Mouse (Mus musculus) inflammation-experienced regulatory T-cells, adult 6 months (primary cell): Measurements from ENCODE around the gene Pxmp2. TPM values are rescaled to one million over a fixed set of nuclear protein-coding genes. Genes with fewer than 3 reads are reported as not detected.

ENCODE experiments used
- ATAC-seq: one replicate; pipeline ENCODE4 v1.8.0; 2017
- polyA plus RNA-seq, 3 experiments: library from polyadenylated mRNA; unstranded; fragments of 100-300 nt; shearing (Covaris generic); gene quantifications; one replicate each; pipeline ENCODE4 v1.2.1; 2017

The Pxmp2 gene
- polyA plus RNA-seq, 3 experiments from 2014 or later = 2.7 to 4.2 (median 3.1) TPM

DNA sequence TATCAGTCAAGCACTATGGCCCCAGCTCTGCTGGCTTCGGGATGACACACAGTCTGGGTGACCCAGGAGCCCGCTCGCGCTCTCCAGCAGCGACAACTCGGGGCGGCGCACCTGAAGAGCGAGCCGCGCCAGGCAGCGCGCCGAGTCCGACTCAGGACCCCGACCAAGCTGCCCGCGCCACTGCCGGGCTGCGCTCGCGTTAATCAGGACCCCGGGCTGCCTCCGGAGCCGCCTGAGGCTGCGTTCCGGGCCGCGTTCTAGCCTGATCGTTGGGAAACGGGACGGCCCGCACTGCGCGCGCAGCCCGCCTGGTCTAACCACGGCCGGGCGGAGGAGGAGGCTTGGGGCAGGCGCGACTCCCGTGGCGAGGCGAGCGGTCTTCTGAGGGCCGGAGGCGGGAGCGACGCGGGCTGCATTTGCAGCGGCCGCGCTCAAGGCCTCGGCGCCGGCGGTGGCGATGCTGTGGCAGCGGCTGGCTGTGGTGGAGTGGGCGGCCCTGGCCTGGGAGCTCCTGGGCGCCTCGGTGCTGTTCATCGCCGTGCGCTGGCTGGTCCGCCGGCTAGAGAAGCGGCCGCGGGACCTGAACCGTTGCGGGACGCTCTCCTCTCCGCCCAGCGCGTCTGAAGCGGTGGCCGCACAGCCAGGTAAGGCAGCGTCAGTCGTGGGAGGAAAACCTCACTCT, 55.1 kb downstream of the Pxmp2 start, which contains the start of gene Ankle2:
Gene Ankle2, plus strand, starts transcription at position 225 of the 682 bp plus-strand sequence.
- peak; percentile 89 for ATAC-seq

DNA sequence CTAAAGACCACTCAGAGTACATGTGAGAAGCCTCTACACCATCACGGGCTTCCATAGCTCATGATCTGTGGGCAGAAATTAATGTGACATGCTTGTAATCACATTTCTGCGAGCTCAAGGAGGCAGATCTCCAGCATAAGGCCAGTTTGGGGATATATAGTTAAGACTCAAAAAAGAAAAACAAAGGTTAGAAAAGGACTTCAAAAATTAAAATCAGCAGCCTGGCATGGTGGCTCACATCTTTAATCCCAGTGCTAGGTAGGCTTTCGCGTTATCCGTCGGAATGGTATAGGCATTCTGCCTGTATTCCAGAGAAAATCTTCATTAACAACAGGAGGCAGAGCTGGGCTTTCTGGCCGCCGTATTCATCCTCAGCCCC, 55.6 kb downstream of the Pxmp2 start:
- no peak for ATAC-seq

GRCm38 (mm10) chr5:110227336-110227883, 58.6 kb downstream of the Pxmp2 start:
- no peak for ATAC-seq

DNA sequence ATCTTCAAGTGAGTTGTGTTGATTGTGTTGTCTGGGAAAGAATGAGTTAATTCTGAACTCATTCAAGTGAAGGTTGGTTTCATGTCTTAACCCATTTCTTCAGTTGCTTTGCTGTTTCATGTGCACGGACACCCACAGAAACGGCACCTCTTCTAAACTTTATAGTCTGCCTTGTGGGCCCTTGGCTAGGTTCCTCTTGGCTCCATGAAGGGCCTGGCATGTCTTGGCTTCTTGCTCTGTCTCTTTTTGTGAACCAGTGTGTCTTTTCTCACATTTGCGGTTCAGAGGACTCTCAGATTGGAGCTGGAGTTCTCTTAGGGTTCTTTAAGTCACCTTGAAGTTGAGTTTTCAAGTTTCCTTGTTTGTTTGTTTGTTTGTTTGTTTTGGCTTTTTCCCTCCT, 60.9 kb downstream of the Pxmp2 start:
- no peak for ATAC-seq

Other genes starting within 250 kb of the Pxmp2 start
- gene Gm17655, start 213.7 kb downstream of the Pxmp2 start, polyA plus RNA-seq = 1 to 10 TPM; 5.6 to 9.1 (median 8.4) TPM
- 1 to 10 TPM; 1.2 to 2.9 (median 1.7) TPM for gene Gm35315, start 191.8 kb downstream of the Pxmp2 start, polyA plus RNA-seq
- gene Plcxd1, start 186.2 kb downstream of the Pxmp2 start, polyA plus RNA-seq = 1 to 10 TPM in 1 of 3 experiments, under 1 TPM in 2; 0.54 to 1.7 (median 0.75) TPM
- 10 to 100 TPM; 12.3 to 15.1 (median 13.5) TPM for gene Gtpbp6, start 178.0 kb downstream of the Pxmp2 start, polyA plus RNA-seq
- 1 to 10 TPM; 2.7 to 4.5 (median 4.4) TPM for gene Zfp605, start 176.1 kb downstream of the Pxmp2 start, polyA plus RNA-seq
- gene Chfr, start 150.3 kb downstream of the Pxmp2 start, polyA plus RNA-seq = 10 to 100 TPM; 33.8 to 56.1 (median 45.1) TPM
- gene Golga3, start 109.5 kb downstream of the Pxmp2 start, polyA plus RNA-seq = 10 to 100 TPM; 18.9 to 22.7 (median 21.9) TPM
- 10 to 100 TPM; 15.5 to 19.4 (median 16.0) TPM for gene Ankle2, start 55.2 kb downstream of the Pxmp2 start, polyA plus RNA-seq
- 10 to 100 TPM; 20.3 to 32.8 (median 29.9) TPM for gene Pgam5, start 16.3 kb downstream of the Pxmp2 start, polyA plus RNA-seq
- 10 to 100 TPM in 1 of 3 experiments, 1 to 10 TPM in 2; 4.2 to 16.9 (median 6.5) TPM for gene Pole, start 120 bp upstream of the Pxmp2 start, polyA plus RNA-seq
- not detected for gene P2rx2, start 57.0 kb upstream of the Pxmp2 start, polyA plus RNA-seq
- under 1 TPM in 1 of 3 experiments, not detected in 2; 0.49 TPM for gene Lrcol1, start 58.5 kb upstream of the Pxmp2 start, polyA plus RNA-seq
- 1 to 10 TPM; 4.2 to 9.1 (median 6.6) TPM for gene Fbrsl1, start 162.3 kb upstream of the Pxmp2 start, polyA plus RNA-seq